Mouse (Mus musculus) cortical plate, adult 2 months (tissue): ENCODE results near the gene Plppr1. TPM values are rescaled to one million over a fixed set of nuclear protein-coding genes. Genes with fewer than 3 reads are reported as not detected.
A peak's percentile ranks its signal among the peaks of the same experiment; 100 is the strongest.

ENCODE experiments used
- H3K27ac ChIP-seq: fragments of 200-500 bp; 2 replicates; pipeline ENCODE4 v1.5.1; 2012; ENCODE audit warnings: low read length, control low read depth, inconsistent platforms; ENCODE audit not compliant: insufficient read depth
- H3K4me1 ChIP-seq: fragments of 200-500 bp; 2 replicates; pipeline ENCODE4 v1.6.1; 2011; ENCODE audit warnings: low read length; ENCODE audit not compliant: control insufficient read depth, insufficient read depth
- H3K4me3 ChIP-seq: fragments of 200-500 bp; 2 replicates; pipeline ENCODE4 v1.5.1; 2011; ENCODE audit warnings: mild to moderate bottlenecking, low read length, control low read depth; ENCODE audit not compliant: insufficient read depth
- CTCF ChIP-seq: fragments of 200-500 bp; IDR thresholded peaks from 2 replicates; pipeline ENCODE4 v1.5.1; 2011; ENCODE audit warnings: mild to moderate bottlenecking, control low read depth, low read length; ENCODE audit not compliant: insufficient read depth; ENCODE audit errors: extremely low read depth
- POLR2A ChIP-seq: fragments of 200-500 bp; IDR thresholded peaks from 2 replicates; pipeline ENCODE4 v1.6.1; 2011; ENCODE audit warnings: mild to moderate bottlenecking, low read length, control low read depth; ENCODE audit not compliant: insufficient read depth; ENCODE audit errors: extremely low read depth
- polyA plus RNA-seq: library from polyadenylated mRNA; depleted of rRNA; stranded (reverse); fragments of >200 nt; gene quantifications from 2 replicates; pipeline ENCODE4 v1.2.3, GENCODE M21; 2012

Plppr1 gene
- polyA plus RNA-seq, 1 experiment = 7.3 TPM

GRCm38 (mm10) chr4:49212616-49213544, 153.8 kb downstream of the Plppr1 start:
- TF ChIP-seq CTCF = no peak
- TF ChIP-seq POLR2A = no peak
- H3K4me1 ChIP-seq = peaks cover 1% of the 10 kb centered on the region; the same call in 1 of the 2 replicates
- no peak overlapping the region for H3K27ac ChIP-seq
- H3K4me3 ChIP-seq = 0 out of 2 replicates have a peak overlapping the region, but pooled peaks have one; percentile 11

DNA sequence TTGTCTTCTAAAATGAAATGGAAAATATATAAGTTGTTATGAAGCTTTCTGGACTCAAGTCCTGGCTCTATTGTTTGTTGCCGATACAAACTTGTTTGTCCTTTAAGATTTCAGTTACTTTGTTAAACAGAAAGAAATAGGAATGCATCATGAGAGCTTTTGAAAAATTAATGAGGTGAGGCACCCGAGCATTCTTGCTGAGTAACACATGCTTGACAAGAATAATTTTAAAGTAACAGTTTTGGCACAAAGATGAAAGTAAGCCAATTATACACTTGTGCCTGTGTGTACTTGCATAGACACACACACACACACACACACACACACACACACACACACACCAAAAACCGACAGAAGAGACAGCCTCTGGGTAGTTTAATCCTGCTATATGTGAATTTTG, 155.3 kb downstream of the Plppr1 start:
- Histone ChIP-seq H3K4me3 (no peak overlapping the region), H3K27ac (no peak overlapping the region), H3K4me1 (peaks cover 1% of the 10 kb centered on the region; the same call in 1 of the 2 replicates)
- no peak for TF ChIP-seq POLR2A
- no peak for TF ChIP-seq CTCF

DNA sequence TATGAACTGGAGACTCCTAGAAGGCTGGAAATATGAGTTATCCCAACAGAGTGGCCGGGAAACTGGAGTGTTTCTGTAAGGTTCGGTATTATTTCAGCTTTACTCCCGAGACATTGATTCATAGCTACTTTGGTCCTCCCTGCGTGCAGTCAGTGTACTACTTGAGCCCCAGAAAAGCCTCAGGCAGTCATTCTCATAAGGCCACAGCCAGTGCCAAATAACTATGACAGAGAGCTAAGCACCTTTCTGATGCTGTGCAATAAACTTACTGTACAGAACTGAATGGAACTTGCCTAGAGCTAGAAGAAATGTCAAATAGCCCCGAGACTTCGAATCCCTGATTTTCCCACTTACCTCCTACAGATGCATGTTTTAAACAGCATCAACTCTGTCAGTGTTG, 164.4 kb downstream of the Plppr1 start:
- Histone ChIP-seq H3K4me3 (no peak overlapping the region), H3K27ac (no peak overlapping the region)
- TF ChIP-seq POLR2A = no peak

DNA sequence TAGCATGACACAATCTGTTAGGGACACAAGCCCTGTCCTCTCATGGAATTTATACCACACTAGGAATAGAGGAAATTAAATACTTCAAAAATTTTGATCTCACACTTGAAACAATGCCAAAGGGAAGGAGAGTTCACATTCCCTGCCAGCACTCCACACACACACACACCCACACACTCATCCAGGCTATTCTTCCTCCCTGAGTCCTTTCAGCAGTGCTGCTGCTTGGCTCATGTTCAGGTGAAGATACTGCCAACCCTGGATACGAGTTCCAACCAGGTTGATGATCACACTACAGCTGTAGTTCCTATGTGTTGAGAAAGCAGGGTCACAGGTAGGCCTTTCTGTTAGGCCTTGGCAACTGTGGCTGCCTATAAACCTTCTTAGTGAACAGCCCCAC, 165.9 kb downstream of the Plppr1 start:
- Histone ChIP-seq H3K27ac (no peak overlapping the region), H3K4me1 (peaks cover 2% of the 10 kb centered on the region; the same call in 1 of the 2 replicates)
- TF ChIP-seq POLR2A (no peak), CTCF (no peak)

More for the DNA sequence above, 164.4 kb downstream of the Plppr1 start:
- H3K4me1 ChIP-seq = peaks cover 2% of the 10 kb centered on the region; the same call in 1 of the 2 replicates

GRCm38 (mm10) chr4:49232206-49233031, 173.3 kb downstream of the Plppr1 start:
- Histone ChIP-seq H3K27ac (no peak overlapping the region), H3K4me3 (no peak overlapping the region)
- TF ChIP-seq POLR2A = no peak
- no peak for TF ChIP-seq CTCF

More for the DNA sequence above, 165.9 kb downstream of the Plppr1 start:
- H3K4me3 ChIP-seq = no peak overlapping the region

DNA sequence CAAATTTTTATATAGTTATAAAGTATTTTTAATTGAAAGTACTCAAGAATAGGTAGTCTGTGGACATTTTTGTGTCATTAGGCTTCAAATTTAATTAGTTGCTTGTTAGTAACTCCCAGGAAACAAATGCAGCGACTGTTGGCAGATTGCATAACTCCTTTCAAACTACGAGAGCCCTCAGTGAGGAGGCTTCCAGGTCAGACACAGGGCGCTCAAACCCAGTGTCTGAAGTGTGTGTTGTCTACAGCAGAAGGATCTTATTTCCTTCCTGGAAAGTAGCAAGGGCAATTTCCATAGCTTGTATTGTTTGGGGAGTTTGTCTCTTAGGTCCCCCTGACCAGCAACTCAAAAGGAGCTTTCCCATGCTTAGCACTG, 173.9 kb downstream of the Plppr1 start:
- TF ChIP-seq POLR2A = no peak
- TF ChIP-seq CTCF = no peak
- H3K4me3 ChIP-seq = no peak overlapping the region
- no peaks in the 10 kb centered on the region for H3K4me1 ChIP-seq

More at GRCm38 (mm10) chr4:49232206-49233031, 173.3 kb downstream of the Plppr1 start:
- H3K4me1 ChIP-seq = no peaks in the 10 kb centered on the region

DNA sequence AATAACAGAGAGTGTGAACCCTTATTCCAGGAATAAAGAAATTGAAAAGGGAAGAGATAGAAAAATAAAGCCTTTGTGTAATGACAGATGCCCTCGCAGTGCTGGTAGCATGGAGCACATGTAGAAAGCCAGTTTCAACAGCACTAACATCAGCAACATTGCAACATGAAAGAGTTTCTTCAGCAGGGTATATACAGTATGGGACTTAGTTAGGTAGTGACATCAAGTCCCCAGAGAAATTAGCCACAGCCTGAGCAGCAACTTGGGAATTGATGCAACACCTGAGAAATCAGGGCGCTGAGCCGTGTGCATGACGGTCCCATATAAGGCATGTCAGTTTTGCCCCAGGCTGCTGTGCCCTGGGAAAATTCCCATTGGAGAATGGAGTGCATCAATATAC, 179.0 kb downstream of the Plppr1 start:
- no peaks in the 10 kb centered on the region for H3K4me1 ChIP-seq
- no peak overlapping the region for H3K27ac ChIP-seq

More for the DNA sequence above, 173.9 kb downstream of the Plppr1 start:
- no peak overlapping the region for H3K27ac ChIP-seq

DNA sequence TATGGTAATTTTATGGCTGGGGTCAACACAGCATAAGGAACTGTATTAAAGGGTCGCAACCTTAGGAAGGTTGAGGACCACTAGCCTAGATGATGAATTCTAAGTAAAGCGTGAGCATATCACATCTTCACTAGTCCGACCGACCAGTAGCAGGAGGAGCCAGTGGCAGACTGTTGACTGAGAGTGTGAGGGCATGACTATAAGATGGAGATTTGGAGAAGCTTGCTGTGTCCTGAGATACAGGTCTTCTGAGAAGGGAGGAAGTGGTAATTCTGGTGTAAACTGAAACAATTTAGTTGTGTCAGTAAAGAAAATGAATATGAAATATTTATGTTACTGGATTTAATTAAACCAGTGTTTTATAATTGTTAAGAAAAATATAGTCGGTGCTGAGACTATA, 180.4 kb downstream of the Plppr1 start:
- no peak overlapping the region for H3K4me3 ChIP-seq

More for the DNA sequence above, 179.0 kb downstream of the Plppr1 start:
- TF ChIP-seq CTCF (no peak), POLR2A (no peak)
- H3K4me3 ChIP-seq = no peak overlapping the region

GRCm38 (mm10) chr4:49244791-49245190, 185.7 kb downstream of the Plppr1 start:
- Histone ChIP-seq H3K4me1 (no peaks in the 10 kb centered on the region), H3K27ac (no peak overlapping the region), H3K4me3 (no peak overlapping the region)
- TF ChIP-seq POLR2A (no peak), CTCF (no peak)

More for the DNA sequence above, 180.4 kb downstream of the Plppr1 start:
- Histone ChIP-seq H3K4me1 (no peaks in the 10 kb centered on the region), H3K27ac (no peak overlapping the region)
- TF ChIP-seq CTCF = no peak
- TF ChIP-seq POLR2A = no peak

GRCm38 (mm10) chr4:49245274-49245673, 186.2 kb downstream of the Plppr1 start:
- no peaks in the 10 kb centered on the region for H3K4me1 ChIP-seq
- H3K27ac ChIP-seq = no peak overlapping the region
- no peak overlapping the region for H3K4me3 ChIP-seq
- TF ChIP-seq CTCF (no peak), POLR2A (no peak)
